Mouse (Mus musculus): Measurements from ENCODE around the gene Clrn3. TPM values are rescaled to one million over a fixed set of nuclear protein-coding genes. Genes with fewer than 3 reads are reported as not detected.
"Not testable (repeated sequence)": the region's sequence is repeated elsewhere in the genome, so short reads cannot be mapped to it uniquely, and the experiment has no call there.

Gene Clrn3
- 1 to 10 TPM in 1 of 2 experiments, not detected in 1; 3.8 TPM for total RNA-seq (2021)
- long read RNA-seq, experiment 1, result 0 reads
- long read RNA-seq, experiment 2, partial matches to known transcripts, result 0 of 1 reads
- long read RNA-seq, experiment 2, other reads (novel, unspliced or antisense), result 0 of 1 reads

DNA sequence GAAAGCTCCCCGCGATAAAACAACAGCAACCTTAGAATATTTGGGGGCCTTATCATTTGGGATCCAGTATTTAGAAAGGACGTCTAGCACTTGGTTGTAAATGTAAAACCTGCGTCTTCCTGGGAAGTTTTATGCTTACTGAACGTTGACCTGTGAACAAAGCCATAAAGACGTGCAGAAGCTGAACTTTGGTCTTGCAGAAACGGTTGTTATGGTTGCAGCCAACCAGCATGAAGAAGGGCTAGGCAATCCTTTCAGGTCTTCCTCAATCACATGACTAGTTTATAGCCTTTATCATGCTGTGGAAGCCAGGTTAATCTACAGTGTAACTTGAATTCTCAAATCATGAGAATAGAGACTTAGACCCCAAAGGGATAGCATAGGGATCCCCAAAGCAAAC lies at the start of gene Clrn3:
Gene Clrn3 (minus strand): TSS at position 140 of the 400 bp plus-strand sequence.
- no peak for DNase-seq (ENCODE audit: low spot score in 2 of 2)

DNA sequence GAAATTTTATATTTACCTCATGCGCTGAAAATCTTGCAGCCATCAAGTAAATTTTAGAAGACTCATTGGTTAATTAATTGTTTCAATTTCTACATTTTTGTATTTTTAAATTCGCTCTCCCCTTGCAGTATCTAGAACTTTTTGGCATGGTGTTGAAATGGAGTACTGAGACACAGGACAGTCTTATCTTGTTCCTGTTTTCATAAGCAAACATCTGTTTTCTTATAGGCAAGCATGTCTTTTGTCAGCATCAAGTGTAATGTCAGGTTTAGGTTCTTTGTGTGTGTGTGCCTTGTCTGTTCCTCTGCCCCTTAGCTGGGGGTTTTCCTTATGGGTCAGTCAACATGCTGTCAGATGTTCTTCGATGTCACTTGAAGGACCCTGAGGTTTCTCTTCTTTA lies 47.9 kb upstream of the Clrn3 start:
- DNase-seq (ENCODE audit: low spot score in 2 of 2), result no peak

DNA sequence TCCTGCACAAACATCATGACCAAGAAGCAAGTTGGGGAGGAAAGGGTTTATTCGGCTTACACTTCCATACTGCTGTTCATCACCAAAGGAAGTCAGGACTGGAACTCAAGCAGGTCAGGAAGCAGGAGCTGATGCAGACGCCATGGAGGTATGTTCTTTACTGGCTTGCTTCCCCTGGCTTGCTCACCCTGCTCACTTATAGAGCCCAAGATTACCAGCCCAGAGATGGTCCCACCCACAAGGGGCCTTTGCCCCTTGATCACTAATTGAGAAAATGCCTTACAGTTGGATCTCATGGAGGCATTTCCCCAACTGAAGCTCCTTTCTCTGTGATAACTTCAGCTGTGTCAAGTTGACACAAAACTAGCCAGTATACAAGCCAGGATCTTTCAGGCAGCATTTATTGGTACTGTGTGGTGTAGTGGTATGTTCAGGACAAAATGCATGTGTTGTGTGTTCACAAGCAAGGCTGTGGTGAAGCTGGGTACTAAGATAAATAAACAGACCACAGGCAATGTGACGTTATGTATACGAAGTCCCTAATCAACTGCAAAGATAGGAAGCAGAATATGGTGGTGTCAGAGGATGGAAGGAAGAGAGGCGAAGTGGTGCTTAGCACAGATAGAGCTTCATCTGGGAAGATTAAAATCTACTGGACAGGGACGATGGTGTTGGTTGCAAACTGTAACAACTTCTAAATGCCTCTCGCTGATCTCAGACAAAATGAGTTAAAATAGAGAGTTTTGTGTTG lies 47.0 kb upstream of the Clrn3 start:
- not testable (repeated sequence) for DNase-seq (ENCODE audit: low spot score in 2 of 2)

DNA sequence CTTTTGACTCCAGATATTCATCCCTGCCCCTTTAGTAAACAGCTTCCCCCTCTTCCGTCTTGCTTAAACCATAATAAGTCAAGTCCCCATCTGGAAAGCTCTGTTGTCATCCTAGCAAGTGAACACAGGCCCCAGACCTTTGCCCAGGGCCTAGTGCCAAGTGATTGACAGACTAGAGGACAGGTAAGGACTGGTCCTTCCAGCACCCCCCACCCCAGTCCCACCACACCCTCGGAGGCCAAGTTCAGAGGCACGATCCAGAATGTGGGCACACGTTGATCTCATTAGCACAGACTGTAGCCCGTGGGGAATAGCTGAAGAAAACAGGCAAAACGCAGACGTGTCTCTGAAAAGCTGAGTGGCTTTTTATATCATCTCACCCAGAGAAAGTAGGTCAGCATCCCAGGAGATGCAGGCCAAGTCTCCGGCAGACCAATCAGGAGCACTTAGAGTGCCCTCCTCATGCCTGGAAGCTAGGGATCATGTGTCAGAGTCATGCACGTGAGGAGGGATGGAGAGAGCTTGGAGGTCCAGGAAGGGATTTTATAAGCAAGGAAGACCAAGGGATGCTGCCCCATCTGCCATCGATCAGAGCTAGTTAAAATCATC lies 43.6 kb upstream of the Clrn3 start:
- DNase-seq (ENCODE audit: low spot score in 2 of 2), result no peak

DNA sequence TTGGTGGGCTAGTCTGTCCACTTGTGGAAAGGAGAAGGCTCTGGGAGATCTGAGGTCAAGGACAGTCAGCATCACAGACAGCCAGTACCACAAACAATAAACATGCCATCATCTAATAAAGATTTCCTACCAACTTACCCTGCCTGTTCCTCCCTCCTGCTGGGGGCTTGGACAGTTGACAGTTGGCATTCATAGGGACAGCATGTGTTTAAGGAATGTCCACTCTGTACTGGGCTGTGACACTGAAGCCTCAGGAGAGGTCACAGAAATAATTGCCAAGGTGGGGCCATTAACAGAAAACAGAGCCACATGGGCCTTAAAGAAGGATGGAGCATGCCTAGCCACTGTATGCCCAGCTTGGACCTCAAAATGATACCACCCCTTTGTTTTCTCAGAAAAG lies 42.9 kb upstream of the Clrn3 start:
- DNase-seq (ENCODE audit: low spot score in 2 of 2), result no peak

DNA sequence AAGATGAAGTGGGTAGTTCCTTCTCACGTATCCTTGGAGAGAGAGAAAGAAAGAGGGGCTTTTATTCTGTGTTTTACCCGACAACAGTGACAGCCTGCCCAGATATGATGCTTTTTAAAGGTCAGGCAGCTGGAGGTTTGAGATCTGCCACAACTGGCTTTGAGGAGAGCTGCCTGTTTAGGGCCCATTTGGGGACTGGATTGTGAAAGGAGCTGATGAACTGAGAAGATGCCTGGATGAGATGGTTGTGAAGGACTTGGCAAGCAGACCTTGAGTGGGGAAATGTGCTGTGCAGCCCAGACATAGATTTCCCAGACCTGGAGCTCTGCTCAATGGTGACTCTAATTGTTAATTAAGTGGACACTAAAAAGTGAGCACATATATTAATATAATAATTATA lies 40.1 kb upstream of the Clrn3 start:
- DNase-seq (ENCODE audit: low spot score in 2 of 2), result no peak

DNA sequence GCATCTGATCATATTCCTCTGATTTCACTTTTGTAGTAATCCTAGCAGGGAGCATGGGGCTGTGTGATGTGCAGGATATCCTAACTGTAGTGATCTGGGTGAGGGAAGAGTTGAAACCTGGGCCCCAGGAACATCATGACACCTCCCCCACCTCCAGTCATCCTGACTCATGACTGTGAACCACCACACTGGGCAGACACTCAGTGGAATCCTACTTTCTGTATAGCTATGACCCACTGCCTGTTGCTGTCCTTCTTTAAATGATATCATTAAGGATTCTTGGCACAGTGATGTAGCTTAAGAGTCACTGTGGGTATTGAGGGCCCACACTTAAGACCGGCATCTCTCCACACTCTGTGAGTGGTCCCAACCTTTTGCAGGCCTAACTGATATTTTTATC lies 39.1 kb upstream of the Clrn3 start:
- DNase-seq (ENCODE audit: low spot score in 2 of 2), result no peak

DNA sequence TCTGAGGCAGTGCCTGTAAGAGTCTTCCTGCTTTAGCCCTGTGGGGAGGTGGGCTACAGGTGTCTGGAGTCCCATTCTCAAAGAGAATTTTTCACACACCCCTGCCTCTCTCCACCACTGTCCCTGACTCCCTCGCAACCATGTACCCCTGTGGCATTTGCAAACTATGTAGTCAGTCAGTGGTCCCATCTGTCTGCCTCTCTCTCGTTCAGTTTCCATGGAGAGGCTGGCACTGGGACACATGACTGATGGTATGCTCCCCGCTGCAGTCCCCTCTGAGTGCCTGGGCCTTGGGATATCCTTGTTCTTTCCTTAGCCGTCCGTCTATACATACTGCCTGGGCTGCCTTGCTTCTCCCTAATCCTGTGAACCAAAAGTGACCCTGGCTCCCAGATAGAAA lies 37.6 kb upstream of the Clrn3 start:
- no peak for DNase-seq (ENCODE audit: low spot score in 2 of 2)

DNA sequence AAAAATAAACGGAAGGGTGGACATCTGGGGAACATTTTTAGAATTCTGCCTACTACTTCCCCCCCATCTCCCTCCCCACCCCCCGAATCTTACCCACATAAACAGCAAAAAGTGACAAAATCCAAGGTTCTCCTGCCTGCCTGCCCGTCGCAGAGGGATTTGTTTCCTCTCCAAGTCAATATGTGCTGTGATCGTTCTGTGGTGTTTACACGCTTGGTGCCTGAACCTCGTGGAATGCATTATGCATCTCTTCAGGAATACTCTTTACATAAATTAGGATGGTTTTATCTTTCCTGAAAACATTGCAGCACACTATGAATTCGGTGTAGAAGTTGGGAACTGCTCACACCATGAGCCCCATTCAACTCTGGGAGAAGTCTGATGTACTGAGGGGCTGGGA lies 35.6 kb upstream of the Clrn3 start:
- DNase-seq (ENCODE audit: low spot score in 2 of 2), result no peak

DNA sequence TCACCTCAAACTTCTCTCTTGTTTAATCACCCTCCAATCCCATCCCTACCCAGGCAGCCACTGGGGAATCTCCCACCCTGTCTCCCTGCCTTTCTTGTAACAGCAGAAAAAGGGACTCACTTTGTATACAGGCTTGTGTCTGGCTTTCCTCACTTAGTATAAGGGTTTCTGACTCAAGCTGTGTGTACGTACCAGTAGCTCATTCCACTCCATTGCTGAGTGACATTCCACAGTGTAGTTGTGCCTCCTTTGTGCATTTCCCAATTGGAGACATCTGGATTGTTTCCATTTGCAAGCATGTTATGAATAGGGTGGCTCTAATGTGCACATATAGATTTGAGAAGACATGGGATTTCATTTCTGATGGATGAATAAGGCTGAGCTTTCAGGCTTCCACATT lies 31.8 kb upstream of the Clrn3 start:
- no peak for DNase-seq (ENCODE audit: low spot score in 2 of 2)

DNA sequence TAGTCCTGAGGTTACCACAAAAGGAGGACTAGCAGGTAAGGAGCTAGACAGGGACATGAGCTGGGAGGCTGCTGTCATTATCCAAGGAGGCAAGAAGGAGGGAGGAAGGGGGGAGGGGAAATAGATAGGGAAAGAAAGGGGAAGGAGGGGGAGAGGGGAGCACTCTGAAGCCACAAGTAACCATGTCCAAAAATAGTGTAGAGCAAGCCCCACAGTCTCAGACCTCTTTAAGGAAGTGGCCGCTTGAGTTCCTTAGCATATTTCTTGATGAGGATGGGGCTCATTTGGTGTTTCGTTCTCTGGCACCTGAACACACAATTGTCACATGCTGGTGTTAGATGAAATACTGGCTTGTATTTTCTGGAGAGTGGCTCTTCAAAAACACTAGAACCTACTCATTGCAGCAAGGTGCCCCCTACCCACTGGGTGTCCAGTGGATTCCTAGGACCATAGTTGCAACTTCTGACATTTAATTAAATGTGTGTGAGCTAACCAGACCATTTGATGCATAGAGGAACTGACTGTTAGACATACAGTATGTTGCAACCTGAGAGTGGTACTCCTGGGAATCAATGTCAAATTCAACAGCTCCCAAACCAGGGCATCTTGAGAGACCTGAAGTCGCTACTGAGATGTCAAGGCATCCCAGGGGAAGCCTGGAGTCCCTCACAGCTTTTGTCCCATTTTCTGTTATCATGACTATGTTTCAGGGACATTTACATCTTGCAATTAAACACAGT lies 28.4 kb upstream of the Clrn3 start:
- no peak for DNase-seq (ENCODE audit: low spot score in 2 of 2)

DNA sequence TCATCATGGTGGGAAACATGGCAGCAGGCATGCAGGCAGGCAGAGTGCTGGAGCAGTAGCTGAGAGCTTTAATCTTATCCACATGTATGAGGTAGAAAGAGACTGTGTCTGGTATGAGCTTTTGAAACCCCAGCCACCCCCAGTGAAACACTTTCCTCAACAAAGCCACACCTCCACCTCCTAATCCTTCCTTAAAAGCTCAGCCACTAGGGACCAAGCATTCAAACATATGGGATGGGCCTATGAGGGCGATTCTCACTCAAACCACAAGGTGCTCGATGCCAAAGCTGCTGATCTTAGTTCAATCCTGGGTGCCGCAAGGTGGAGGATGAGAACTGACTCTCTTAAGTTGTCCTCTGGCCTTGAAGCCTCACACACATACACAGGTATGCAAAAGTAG lies 25.1 kb upstream of the Clrn3 start:
- no peak for DNase-seq (ENCODE audit: low spot score in 2 of 2)

DNA sequence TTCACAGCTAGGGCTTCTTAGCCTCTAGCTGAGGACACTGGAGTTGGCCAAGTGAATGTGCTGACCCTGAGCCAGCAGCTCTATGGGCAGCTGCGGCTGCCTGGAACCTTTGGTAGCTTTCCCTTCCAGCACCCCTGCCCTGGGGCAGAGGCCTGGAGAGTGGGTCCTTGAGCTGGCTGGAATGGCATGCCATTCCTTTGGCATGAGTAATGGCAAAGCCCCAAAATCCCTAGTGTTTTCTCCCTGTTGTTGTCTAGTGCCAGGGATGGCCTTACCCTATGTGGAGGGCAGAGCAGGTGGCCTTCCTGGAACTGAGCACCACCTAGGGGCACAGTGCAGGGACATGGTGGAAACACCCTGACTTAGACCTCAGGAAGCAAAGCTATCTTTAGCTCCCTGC lies 23.1 kb upstream of the Clrn3 start:
- peak in 1 of 2 experiments; percentile 43 for DNase-seq (ENCODE audit: low spot score in 2 of 2)

DNA sequence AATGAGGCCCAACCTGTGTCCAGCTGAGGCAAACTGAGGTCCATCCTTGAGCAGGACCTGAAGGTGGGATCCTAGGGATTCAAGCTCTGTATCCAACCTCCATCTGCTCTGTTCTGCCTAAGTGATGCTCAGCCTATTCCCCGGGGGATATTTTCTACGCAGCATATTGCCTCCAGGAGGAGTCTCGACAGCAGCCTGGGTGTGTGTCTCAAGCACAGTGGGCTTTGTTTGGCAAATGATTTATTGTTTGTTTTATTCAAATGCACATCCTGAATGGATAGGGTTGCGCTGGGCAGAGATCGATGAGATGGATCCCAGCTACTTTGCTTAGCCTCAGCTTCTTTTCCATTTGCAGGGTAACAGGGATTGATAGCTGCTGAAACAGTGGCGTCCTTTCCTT lies 20.0 kb upstream of the Clrn3 start:
- DNase-seq (ENCODE audit: low spot score in 2 of 2), result no peak

DNA sequence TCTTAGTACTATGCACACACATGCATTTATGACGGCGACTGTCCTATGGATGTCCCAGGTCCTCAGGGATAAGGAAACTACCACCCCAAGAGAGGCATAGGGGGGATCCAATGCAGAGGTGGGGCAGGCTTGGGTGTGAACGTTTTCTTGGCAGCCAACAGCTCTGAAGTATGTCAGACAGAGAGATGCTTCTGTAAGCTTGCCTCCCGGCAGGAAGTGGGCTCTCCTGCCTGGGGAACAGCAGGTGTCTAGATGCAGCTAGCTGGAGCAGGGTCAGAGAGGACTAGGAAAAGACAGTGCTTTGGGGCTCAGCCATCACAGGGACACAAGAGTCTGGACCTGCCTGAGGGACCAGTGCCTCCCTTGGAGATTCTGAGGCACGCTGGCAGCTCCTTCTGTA lies 18.1 kb upstream of the Clrn3 start:
- no peak for DNase-seq (ENCODE audit: low spot score in 2 of 2)

DNA sequence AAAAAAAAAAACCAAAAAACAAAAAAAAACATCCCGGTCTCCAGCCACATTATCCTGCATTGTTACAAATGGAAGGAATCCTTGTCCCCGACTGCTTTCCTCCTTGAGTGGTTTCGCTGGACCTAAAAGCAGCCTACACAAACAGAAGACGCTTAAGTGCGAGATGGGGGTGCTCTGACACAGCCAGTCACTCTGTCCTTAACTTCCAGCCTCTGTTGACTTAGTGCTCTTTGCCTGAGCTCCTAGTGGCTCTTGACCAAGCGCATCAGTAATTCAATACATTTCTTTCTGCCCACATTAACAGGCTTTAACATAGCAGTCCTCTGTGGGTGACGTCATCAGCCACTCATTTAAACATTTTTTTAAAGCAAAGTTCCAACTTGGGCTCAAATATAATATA lies 17.5 kb upstream of the Clrn3 start:
- DNase-seq (ENCODE audit: low spot score in 2 of 2), result no peak

DNA sequence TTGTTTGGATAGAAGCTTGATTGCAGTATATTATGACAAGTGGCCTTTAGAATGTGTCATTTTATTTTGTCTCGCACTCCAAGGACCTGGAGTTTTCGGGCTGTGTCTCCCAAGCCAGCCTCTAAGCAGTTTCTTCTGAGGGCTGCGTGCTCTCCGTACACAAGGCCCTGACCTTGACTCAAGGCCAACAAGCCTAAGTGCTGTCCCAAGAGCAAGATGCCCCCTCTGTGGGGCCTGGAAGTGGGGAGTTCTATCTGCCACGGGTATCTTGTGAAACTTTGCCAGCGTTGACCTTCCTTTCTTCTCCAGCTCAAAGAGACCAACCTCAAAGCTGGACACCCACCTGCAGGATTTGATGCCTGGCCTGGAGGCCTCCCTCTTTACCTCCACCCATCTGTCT lies 15.9 kb upstream of the Clrn3 start:
- peak in 1 of 2 experiments; percentile 11 for DNase-seq (ENCODE audit: low spot score in 2 of 2)

DNA sequence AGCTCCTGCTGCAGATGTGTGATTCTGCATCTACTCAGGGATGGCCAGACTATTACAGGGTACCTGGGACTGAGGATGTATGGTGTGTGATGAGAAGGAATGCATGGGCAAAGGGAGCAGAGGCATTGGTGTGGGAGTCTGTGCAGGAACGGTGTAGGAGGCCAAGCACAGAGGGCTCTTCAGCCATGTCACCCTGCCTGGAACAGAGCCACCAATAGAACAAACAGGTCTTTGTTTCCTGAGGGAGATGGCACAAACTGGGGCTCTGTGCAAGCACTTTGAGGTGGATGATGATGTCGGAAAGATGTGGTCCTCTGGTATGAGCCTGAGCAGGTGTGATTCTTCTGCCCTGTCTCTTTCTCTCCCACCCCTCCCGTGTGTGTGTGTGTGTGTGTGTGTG lies 14.6 kb upstream of the Clrn3 start:
- no peak for DNase-seq (ENCODE audit: low spot score in 2 of 2)

DNA sequence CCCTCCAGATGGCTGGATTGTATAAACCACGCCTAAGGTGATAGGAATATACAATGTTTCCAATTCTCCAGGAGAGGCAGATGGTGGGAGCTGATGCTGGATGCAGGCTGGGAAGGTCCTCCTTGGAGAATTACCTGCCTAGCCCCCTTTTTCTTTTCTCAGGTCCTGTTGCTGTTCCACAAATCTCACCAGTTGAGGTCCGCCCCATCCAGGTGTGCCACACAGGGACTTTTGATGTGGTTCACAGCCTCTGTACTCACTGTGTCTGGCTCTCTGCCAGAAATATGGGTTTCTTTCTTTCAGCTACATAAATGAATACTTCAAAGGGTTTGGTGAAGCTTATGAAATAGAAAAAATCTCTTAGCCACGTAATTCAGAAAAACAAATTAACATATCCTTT lies 13.8 kb upstream of the Clrn3 start:
- DNase-seq (ENCODE audit: low spot score in 2 of 2), result no peak

DNA sequence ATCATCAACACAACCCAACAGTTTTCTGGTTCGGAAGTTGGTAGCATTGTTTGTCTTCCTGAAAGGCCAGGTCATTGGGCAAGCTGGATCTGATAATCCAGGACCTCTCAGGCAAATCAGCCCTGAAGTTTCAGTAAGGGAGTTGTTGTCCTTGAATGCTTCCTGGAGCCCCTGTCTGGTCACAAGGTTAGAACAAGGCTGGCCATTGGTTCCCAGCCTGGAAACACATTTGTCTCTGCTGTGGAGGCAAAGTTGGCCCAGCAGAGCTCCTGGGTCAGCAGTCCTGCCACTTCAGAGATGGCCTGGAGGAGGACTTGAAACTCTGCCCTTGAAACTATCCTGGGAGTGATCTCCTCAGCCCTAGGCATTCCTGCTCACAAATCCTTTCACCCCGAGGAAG lies 11.0 kb upstream of the Clrn3 start:
- DNase-seq (ENCODE audit: low spot score in 2 of 2), result no peak

DNA sequence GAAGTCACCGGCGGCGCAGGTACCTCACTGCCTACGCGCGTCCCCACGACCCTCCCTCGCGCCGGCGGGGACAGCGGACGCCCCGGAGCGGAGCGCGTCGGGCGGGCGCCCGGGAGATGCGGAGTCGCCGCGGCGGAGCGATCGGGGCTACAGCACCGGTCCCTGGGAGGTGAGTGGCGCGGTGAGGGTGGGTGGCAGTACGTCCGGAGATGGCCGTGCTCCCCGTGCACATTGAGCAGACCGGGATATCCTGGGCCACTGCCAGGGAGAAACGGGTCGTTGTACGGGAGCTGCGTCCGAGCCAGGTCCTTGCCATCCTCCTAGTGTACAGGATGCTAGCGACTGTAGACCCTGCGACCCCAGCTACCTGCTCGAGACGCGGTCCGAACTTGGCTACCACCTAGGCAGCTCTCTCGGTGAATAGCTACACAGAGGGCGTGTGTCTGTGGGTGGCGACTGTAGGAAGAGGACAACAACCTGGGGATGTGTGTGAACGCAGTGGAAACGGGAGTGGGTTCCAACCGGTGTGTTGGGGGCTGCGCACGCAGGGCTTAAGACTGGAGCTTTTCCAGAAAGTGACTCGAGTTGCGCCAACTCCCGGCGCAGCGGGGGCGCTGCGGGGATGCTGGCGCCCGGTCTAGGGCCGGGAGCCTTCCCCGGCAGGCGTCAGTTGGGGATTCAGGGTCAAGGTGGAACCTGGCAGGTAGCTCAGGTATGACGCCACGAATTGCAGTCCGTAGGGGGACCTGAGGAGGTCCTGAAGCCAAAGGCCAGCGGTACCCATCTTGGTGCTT lies 9.7 kb upstream of the Clrn3 start:
- no peak for DNase-seq (ENCODE audit: low spot score in 2 of 2)
